Mouse (Mus musculus): ENCODE results near the gene Nat10.

Nat10 gene

DNA sequence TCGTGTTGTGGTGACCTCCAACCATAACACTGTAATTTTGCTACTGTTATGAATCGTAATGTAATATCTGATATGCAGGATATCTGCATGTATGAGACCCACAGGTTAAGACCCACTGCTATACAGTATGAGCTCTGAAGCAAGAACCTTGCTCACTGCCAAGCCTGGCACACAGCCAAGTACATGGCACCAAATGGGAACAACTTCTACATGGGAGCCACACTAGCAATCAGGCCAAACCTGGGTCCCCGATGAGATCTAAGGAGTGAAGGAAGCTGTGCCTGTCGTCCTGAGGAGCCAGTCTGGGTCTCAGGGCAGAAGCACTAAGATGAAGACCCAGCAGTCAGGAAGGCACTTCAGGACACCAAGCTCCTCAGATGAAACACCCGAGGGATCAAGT, 15.6 kb downstream of the Nat10 start:
- DNase-seq (ENCODE audit: low spot score), result no peak

DNA sequence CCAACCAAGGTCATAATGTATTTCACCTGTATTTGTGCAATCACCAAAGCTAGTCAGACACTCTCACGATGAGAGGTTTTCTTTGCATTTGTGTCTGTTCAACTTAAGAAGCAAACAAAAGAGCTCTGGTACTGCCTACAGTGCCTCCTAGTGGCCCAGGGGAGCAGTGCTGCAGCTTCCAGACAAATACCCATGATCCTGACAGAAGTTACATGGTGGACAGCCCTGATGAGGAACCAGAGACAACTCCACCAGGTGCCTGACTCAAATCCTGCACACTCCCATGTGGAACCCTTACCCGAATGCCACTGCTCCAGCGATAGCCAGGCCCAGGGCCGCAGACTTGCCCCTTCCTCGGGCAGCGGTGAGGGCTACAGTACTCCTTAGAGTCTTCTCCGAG, 17.1 kb downstream of the Nat10 start:
- DNase-seq (ENCODE audit: low spot score), result peak; percentile 58

GRCm38 (mm10) chr2:103743536-103743935, 17.5 kb downstream of the Nat10 start:
- DNase-seq (ENCODE audit: low spot score), result no peak

DNA sequence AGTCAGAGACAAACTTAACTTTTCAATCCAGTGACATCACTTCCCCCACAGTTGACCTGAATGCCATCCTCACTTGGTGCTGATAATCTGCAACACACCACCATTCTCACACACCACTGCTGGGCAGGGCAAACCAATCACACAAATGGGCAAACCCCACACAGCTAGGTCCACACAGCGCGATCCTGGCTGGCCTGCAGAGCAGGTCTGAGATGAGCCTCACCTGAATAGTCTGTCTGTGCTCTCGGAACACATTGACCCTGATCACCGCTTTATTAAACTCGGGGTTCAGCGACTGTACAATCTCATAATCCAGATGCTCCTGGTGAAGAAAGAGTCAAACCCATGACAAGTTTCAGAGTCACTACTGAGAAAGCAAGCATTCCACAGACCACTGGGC, 18.2 kb downstream of the Nat10 start:
- DNase-seq (ENCODE audit: low spot score), result no peak

GRCm38 (mm10) chr2:103731423-103731822, 29.6 kb downstream of the Nat10 start:
- no peak for DNase-seq (ENCODE audit: low spot score)

- DNase-seq (ENCODE audit: low spot score), result no peak
Observed at GRCm38 (mm10) chr2:103730999-103731398, 30.1 kb downstream of the Nat10 start.

DNA sequence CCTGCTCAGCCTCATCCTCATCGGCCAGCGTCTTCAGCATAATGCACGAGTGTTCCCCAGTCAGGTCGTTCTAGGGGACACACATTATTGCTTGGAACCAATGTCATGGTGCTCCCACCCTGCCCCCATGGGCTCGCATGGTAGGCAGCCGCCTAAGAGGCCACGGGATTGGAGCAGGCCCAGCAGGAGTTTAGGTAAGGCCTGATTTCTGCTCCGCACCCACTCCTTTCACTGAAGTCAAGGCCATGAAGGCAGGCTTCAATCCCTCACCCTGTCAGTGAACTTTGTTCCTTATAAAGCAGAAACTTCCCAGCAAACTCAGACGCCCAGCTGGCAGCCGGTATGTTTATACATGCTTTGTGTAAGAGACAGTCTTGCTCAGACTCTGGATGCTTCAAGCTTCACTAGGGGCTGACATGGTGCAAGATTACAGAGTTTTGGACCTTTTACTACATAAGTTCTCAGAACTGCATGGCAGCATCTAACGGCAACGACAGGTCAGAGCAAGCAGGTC, 33.0 kb downstream of the Nat10 start:
- no peak for DNase-seq (ENCODE audit: low spot score)

DNA sequence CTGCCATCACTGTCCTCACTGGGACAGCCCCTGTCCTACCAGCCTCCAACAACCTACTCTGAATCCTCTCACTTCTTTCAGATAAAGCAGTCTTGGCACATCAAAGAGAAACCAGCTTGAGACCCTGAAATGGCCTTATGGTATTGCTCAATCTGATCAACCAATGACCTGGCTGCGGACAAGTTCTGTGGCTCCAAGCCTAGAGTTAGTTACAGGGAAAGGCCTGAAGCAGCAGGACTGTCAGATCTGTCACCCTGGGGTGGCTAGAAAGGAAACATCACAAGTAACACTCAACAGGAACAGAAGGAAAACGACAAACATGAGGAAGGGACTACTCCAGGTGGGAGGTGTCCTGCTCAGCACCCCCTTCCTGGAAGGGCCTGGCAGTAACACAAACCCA, 36.5 kb downstream of the Nat10 start:
- DNase-seq (ENCODE audit: low spot score), result no peak

- DNase-seq (ENCODE audit: low spot score), result no peak
Observed at GRCm38 (mm10) chr2:103719292-103719646, 41.8 kb downstream of the Nat10 start.

DNA sequence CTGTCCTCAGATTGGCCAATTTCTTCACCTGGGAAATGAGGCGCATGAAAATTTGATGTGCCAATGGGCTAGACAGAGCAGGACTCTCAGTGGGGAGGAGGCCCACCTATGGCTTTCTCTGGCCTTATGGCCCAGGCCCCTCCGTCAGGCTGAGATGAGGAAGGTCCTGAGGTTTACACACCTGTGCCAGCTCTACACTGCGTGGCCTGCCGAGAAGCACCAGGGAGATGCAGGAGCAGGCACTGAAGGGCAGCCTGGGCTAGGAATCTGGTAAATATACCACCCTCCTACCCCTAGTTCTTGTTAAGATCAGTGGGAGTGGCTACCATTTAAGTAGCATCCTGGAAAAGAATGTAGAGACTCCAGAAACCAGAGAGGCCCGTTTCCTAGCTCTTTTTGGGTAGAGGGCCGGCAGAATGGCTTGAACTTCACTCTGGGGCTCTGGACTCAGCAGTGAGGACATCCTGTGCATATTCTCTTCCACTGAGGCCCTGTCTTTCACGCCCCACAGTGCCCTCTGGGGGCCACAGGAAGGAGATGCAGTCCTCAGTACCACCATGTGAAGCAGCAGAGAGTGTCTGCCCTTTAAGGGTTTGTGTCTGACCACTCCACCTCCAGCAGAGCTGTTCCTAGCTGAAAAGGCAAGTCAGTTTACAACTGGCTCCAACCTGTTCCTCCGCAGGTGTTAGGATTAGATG, 42.3 kb downstream of the Nat10 start:
- peak; percentile 65 for DNase-seq (ENCODE audit: low spot score)

- no peak for DNase-seq (ENCODE audit: low spot score)
Observed at GRCm38 (mm10) chr2:103714412-103714811, 46.7 kb downstream of the Nat10 start.

- DNase-seq (ENCODE audit: low spot score), result no peak
Observed at GRCm38 (mm10) chr2:103713831-103714230, 47.2 kb downstream of the Nat10 start.

- no peak for DNase-seq (ENCODE audit: low spot score)
Observed at GRCm38 (mm10) chr2:103710849-103711248, 50.2 kb downstream of the Nat10 start.

DNA sequence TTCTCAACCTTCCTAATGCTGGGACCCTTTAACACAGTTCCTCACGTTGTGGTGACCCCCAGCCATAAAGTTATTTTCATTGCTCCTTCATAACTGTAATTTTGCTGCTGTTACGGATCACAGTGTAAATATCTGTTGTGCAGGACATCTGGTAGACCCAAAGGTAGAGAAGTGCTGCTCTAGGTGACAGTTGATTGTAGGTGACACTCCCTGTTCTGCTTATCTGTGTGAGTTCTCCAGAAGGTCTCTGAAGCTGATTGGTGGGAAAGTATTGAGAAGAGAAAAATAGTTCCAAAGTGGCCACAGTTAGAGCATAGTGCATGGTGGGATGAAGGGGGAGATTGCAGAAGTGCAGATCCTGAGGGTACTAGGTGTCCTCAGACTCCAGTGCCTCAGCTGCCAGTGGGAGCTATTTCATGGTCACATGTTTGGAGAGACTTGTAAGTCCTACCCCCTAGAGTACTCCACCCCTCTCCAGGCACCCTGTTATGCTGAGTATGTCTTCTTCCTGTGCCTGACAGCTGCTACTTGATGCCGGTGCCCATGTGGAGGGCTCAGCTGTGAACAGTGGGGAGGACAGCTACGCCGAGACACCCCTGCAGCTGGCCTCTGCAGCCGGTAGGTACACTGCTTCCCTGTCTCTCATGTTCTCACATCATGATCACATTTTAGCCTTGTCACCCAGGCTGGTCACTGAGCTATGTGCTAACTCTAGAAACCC, 53.9 kb downstream of the Nat10 start:
- no peak for DNase-seq (ENCODE audit: low spot score)

DNA sequence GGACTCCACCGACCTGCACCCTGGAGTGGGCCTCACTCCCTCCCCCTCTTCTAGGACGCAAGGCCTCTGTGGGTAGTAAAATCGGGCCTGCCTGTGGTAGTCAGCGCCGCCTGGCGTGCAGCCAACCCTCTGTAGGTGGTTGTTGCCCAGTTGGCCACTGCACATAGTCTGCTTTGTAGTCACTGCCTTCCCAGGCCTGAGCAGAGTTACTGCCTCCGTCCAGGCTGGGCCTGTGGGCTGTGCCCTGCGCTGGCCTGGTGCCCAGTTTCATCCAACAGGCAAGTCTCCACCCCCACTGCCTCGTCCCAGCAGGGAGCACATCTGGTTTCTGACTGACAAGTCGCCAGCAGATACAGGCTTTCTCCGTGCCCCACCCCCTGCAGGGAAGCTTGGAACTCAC, 54.8 kb downstream of the Nat10 start:
- peak; percentile 53 for DNase-seq (ENCODE audit: low spot score)

DNA sequence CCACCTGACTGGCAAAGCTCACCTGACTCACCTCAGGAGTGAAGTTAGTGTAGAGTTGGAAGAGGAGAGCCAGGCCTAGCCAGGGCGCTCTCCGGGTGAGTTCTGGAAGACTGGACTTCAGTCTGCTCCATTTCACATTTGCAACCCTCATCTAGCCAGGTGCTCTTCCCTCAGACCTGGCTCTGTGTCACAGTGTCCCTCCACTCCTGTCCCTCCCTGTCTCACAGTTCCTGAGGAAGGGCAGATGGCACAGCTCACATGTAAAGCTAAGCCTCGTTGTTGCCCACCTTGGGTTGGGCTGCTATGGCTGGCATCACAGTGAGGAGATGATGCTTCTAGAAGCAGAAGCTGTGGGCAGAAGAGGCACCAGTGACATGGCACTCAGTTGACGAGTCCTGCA, 55.2 kb downstream of the Nat10 start:
- no peak for DNase-seq (ENCODE audit: low spot score)

GRCm38 (mm10) chr2:103703865-103704264, 57.2 kb downstream of the Nat10 start:
- no peak for DNase-seq (ENCODE audit: low spot score)

GRCm38 (mm10) chr2:103703336-103703735, 57.7 kb downstream of the Nat10 start:
- DNase-seq (ENCODE audit: low spot score), result no peak

DNA sequence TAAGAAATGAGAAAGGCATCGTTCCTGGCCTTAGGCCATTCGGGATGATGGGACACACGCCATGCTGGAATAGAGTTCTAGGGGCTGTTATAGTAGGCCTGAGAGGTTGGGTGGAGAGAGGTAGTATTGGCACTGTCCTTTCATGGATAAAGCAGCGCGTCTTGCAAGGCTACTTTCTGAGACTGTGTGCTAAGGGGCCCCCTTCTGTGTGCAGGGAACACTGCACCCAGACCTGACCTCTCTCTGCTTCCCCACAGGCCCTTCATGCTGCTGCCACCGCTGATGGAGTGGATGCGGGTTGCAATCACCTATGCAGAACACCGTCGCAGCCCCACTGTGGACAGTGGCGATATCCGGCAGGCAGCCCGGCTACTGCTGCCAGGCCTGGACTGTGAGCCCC, 60.6 kb downstream of the Nat10 start:
- DNase-seq (ENCODE audit: low spot score), result no peak

DNA sequence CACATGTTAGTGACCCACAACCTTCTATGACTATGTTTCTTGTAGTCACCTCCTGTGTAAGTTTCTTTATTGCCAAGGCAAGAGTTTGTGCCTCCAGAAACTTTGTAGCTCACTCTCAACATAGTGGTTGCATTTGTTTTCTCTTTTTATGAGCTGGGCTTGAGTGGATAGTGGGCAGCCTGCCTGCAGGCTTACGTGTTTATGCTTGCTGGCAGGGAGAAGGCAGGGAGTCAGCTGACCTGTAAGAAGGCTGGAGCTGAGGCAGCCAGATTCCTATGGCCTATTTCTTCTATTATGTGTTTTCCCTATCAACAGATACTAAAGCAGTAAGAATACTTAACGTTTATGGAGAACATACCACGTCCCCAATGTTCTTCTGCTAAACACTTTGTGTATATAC, 64.9 kb downstream of the Nat10 start:
- DNase-seq (ENCODE audit: low spot score), result peak; percentile 75

DNA sequence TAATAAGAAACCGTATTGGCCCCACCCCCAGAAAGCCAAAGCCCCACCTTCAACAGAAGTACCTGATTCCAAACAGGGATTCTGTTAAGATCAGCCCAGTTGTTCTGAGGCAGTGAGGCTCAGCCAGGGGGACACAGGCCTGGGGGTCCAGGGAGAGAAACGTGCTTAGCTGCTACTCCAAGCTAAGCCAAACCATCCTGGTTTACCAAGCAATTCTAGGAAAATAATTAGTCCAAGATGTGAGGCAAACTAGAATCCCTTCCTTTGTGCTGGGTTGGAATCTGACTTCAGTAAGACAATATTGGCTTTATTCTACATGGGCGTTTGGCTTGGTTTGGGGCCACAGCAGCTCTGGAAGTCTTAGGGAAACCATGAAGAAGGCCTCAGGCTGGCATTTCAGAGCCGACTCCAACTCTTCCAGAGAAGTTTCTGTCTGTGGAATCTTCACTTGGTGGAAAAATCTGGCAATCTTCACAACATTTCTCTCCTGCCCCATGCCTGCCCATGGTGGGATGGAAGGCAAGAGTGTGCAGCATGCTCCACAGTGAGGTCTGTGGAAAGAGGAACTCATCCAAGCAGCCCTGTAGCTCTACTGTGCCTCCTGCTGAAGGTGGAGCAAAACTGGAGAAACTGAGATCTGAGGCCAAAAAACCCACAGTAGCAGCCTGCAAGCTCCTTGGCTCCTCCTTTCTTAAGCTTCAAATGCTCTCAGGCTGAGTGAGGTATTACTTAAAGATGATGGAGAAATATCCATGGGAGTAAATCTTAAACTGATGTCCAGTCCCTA, 66.1 kb downstream of the Nat10 start:
- DNase-seq (ENCODE audit: low spot score), result no peak

- DNase-seq (ENCODE audit: low spot score), result no peak
Observed at GRCm38 (mm10) chr2:103692810-103693209, 68.3 kb downstream of the Nat10 start.

GRCm38 (mm10) chr2:103691278-103691677, 69.8 kb downstream of the Nat10 start:
- no peak for DNase-seq (ENCODE audit: low spot score)

Measured in urinary bladder, postnatal 14 days (tissue).